Mouse (Mus musculus) ES-CJ7 (cell line): ENCODE data around the gene Fcf1.

Experiments used
- DNase-seq: peaks from one replicate; pipeline ENCODE4 v3.0.0; 2011; ENCODE audit warnings: low read depth, low spot score

Gene Fcf1

GRCm38 (mm10) chr12:84968831-84969655 lies 1.7 kb upstream of the Fcf1 start:
- no peak for DNase-seq

GRCm38 (mm10) chr12:84969656-84970427 lies 855 bp upstream of the Fcf1 start:
- DNase-seq: no peak

- DNase-seq: no peak
Measured at GRCm38 (mm10) chr12:84979264-84979862, 8.7 kb downstream of the Fcf1 start.

- DNase-seq: no peak
Measured at GRCm38 (mm10) chr12:84989456-84989855, 18.8 kb downstream of the Fcf1 start.

- DNase-seq: no peak
Measured at GRCm38 (mm10) chr12:84995112-84995761, 24.5 kb downstream of the Fcf1 start.

- peak; percentile 99 for DNase-seq
Measured at GRCm38 (mm10) chr12:84996083-84996496, 25.4 kb downstream of the Fcf1 start, which contains the start of gene Ylpm1. Gene Ylpm1, plus strand, starts transcription at chr12:84996321.

- DNase-seq: peak; percentile 12
Measured at GRCm38 (mm10) chr12:84996501-84997398, 26.1 kb downstream of the Fcf1 start.

- no peak for DNase-seq
Measured at GRCm38 (mm10) chr12:84999053-84999452, 28.4 kb downstream of the Fcf1 start.

GRCm38 (mm10) chr12:85006206-85006605 lies 35.5 kb downstream of the Fcf1 start:
- DNase-seq: no peak

- DNase-seq: no peak
Measured at GRCm38 (mm10) chr12:85007021-85007420, 36.3 kb downstream of the Fcf1 start.

- no peak for DNase-seq
Measured at GRCm38 (mm10) chr12:85009776-85010175, 39.1 kb downstream of the Fcf1 start.

- DNase-seq: no peak
Measured at GRCm38 (mm10) chr12:85010541-85010940, 39.8 kb downstream of the Fcf1 start.

- no peak for DNase-seq
Measured at GRCm38 (mm10) chr12:85012185-85012584, 41.5 kb downstream of the Fcf1 start.

- DNase-seq: peak; percentile 32
Measured at GRCm38 (mm10) chr12:85022071-85022470, 51.4 kb downstream of the Fcf1 start.

- peak; percentile 44 for DNase-seq
Measured at GRCm38 (mm10) chr12:85032710-85033109, 62.0 kb downstream of the Fcf1 start.
